Mouse (Mus musculus) heart, adult 2 months (tissue): ENCODE measurements around the gene Meox2.

ENCODE experiments used
- CTCF ChIP-seq: fragments of 200-600 bp; IDR thresholded peaks from 2 replicates; pipeline ENCODE4 v1.8.1; 2022; ENCODE audit warnings: antibody characterized with exemption, mild to moderate bottlenecking, moderate library complexity
- POLR2A ChIP-seq: fragments of 200-500 bp; IDR thresholded peaks from 2 replicates; pipeline ENCODE4 v1.6.1; 2011; ENCODE audit warnings: mild to moderate bottlenecking, low read depth, low read length, control low read depth; ENCODE audit not compliant: insufficient read depth

DNA sequence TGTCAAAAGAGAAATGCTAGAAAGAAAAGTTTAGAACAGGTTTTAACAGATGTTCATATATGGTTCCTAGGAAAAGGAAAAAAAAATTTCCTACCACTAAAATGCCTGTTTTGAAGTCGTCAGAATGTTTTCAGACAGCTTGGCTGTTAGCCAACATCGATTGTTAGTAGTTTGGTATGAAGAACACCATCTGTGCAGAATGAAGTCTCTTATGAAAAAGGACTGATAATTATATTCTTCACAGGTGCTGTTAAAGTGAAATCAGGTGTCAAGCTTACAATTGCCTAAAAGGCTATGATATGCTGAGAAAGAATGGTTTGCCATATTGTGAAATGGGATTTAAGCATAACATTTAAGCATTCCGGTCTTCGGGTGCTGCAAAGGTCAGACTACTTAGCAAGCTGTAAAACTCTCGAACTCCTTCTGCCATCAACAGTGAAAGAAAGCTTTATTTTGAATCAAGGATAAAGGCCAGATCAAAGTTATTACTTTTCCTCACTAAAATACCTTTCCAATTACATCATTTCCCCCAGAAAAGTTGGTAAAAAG lies 80.7 kb downstream of the Meox2 start:
- TF ChIP-seq CTCF (no peak), POLR2A (no peak)
